9 mouse cellular contexts compared by ENCODE assay signal in the genomic region with DNA sequence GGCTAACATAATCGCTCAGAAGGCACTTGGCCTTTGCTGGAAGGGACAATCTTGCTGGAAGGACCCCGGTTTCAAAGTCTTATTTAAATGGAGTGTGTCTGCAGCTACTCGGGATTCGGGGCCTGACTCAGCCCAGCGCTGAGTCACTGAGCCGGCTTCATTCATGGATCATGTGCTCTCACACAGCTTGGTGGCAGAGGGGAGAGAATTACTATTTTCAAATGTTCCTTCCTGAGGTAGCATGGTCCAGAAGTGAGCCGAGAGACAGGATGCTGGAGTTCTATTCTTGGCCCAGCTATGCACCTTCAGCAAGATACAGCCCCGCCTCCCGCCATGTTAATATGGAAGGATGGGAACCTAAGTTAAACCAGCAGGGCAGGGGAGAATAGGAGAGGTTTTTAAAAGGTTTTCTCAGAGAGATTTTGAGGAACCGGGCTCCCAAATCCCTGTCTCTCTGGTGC. TPM values are rescaled to one million over a fixed set of nuclear protein-coding genes. Genes with fewer than 3 reads are reported as not detected.
A peak's percentile ranks its signal among the peaks of the same experiment; 100 is the strongest.
DNase-seq lines count a peak whose midpoint lies in the region; ATAC-seq lines count a peak whose summit lies in the region.
"Had no signal": no experiment of that assay in that cellular context is flagged by ENCODE, and none has a peak within 500 bp of the region (broad histone marks: within the 10 kb centered on the region; RNA-seq: fewer than 3 reads in every experiment).

No protein-coding gene starts in this region.

- peak; percentile 23 for DNase-seq in neural tube, embryonic 11.5 days (ENCODE audit: low spot score)
- no peak for DNase-seq in neural tube, embryonic 10.5 days (ENCODE audit: extremely low spot score, low spot score)
- DNase-seq in frontal cortex, adult 2 months (ENCODE audit: extremely low spot score in 1 of 2, low spot score in 1 of 2) = peak; percentile 63 to 86
- DNase-seq in left cerebral cortex, postnatal 4 days = peak; percentile 50
- DNase-seq in kidney, adult 18-20 months = no peak
- no peak for DNase-seq in kidney, adult 8-10 months
- DNase-seq in adipocyte (ENCODE audit: low spot score) = no peak
- DNase-seq in spleen, adult 12 weeks (ENCODE audit: low spot score) = no peak
- DNase-seq: heart, postnatal 10 days had no signal

- peak overlapping the region; percentile 60 for H3K27ac ChIP-seq in neural tube, embryonic 11.5 days (ENCODE audit: low read depth, low read length)

- H3K27me3 ChIP-seq in neural tube, embryonic 11.5 days (ENCODE audit: control insufficient read depth, insufficient read depth, low read length) = no peaks in the 10 kb centered on the region

- H3K4me1 ChIP-seq in neural tube, embryonic 11.5 days (ENCODE audit: control insufficient read depth, insufficient read depth, low read length) = peaks cover 14% of the 10 kb centered on the region

- H3K4me2 ChIP-seq in neural tube, embryonic 11.5 days (ENCODE audit: low read depth) = no peak overlapping the region

- no peak for ATAC-seq in neural tube, embryonic 11.5 days (ENCODE audit: insufficient read depth, low FRiP score, low TSS enrichment)

- no peaks in the 10 kb centered on the region for H3K9me3 ChIP-seq in neural tube, embryonic 11.5 days (ENCODE audit: control insufficient read depth, low read length)

- WGBS in neural tube, embryonic 11.5 days = 62% methylated on average over 10 of the region's 10 CpGs

- H3K9ac ChIP-seq in neural tube, embryonic 11.5 days (ENCODE audit: low read length) = peak overlapping the region; percentile 9; the same call in 1 of the 2 replicates

- no peak overlapping the region for H3K4me3 ChIP-seq in neural tube, embryonic 11.5 days (ENCODE audit: low read depth, low read length)

- no peaks in the 10 kb centered on the region for H3K36me3 ChIP-seq in neural tube, embryonic 11.5 days (ENCODE audit: control insufficient read depth, insufficient read depth, low read length)

- intact Hi-C loops in left cerebral cortex, postnatal 4 days (cut with DNase I) = no loop called here

RNA-seq across cellular contexts. Expression of gene Scn8a, which starts 40.8 kb away (rescaled TPM):
- 9.7 and 12.7 TPM in 2 replicates for polyA plus RNA-seq in neural tube, embryonic 11.5 days (2014; fragmentation: Nextera tagmentation; extraction: Ambion mirVana)
- polyA plus RNA-seq in frontal cortex, adult 2 months (2012; rRNA removed) = 81.3 and 89.0 TPM in 2 replicates
- total RNA-seq in left cerebral cortex, postnatal 4 days (2021) = 100 to 1,000 TPM; 106 to 113 TPM

Comparison
In these comparisons a context has a peak if more than half of its experiments do, and no peak if none do; other contexts are left out.
1. DNase-seq: peak in neural tube, embryonic 11.5 days (single experiment), frontal cortex, adult 2 months (2 of 2) and left cerebral cortex, postnatal 4 days (single experiment); none in neural tube, embryonic 10.5 days (single experiment), kidney, adult 18-20 months (single experiment), kidney, adult 8-10 months (0 of 2), adipocyte (single experiment) and spleen, adult 12 weeks (single experiment).